Mouse (Mus musculus) liver, adult 2 months (tissue): Measurements from ENCODE around the gene Adam22. TPM values are rescaled to one million over a fixed set of nuclear protein-coding genes. Genes with fewer than 3 reads are reported as not detected.

Source experiments
- DNase-seq: peaks from one replicate; pipeline ENCODE4 v3.0.0-alpha.2; 2011; ENCODE audit warnings: low read depth, low spot score; ENCODE audit errors: extremely low read depth
- H3K27ac ChIP-seq: fragments of 200-500 bp; replicated peaks from 2 replicates; pipeline ENCODE4 v1.5.1; 2012; ENCODE audit warnings: low read depth, mild to moderate bottlenecking, control low read depth, inconsistent platforms, low read length; ENCODE audit not compliant: insufficient read depth
- H3K27me3 ChIP-seq: fragments of 200-500 bp; 2 replicates; pipeline ENCODE4 v1.6.1; 2012; ENCODE audit warnings: mild to moderate bottlenecking, moderate library complexity, low read length, inconsistent platforms; ENCODE audit not compliant: control insufficient read depth, insufficient read depth
- H3K36me3 ChIP-seq: fragments of 200-500 bp; 2 replicates; pipeline ENCODE4 v1.6.1; 2012; ENCODE audit warnings: low read length, inconsistent platforms; ENCODE audit not compliant: control insufficient read depth, insufficient read depth
- H3K4me1 ChIP-seq: fragments of 200-500 bp; 2 replicates; pipeline ENCODE4 v1.6.1; 2011; ENCODE audit warnings: low read length; ENCODE audit not compliant: control insufficient read depth, insufficient read depth
- H3K4me3 ChIP-seq: fragments of 200-500 bp; 2 replicates; pipeline ENCODE4 v1.5.1; 2011; ENCODE audit warnings: low read depth, mild to moderate bottlenecking, control low read depth, low read length, moderate library complexity; ENCODE audit not compliant: insufficient read depth
- H3K79me2 ChIP-seq: fragments of 200-500 bp; 2 replicates; pipeline ENCODE4 v1.6.1; 2012; ENCODE audit warnings: inconsistent platforms, mild to moderate bottlenecking, low read length, moderate library complexity; ENCODE audit not compliant: control insufficient read depth, insufficient read depth
- H3K9ac ChIP-seq: fragments of 200-500 bp; 2 replicates; pipeline ENCODE4 v1.6.1; 2012; ENCODE audit warnings: low read depth, mild to moderate bottlenecking, control low read depth, inconsistent platforms, low read length
- CTCF ChIP-seq: fragments of 200-500 bp; IDR thresholded peaks from 2 replicates; pipeline ENCODE4 v1.5.1; 2011; ENCODE audit warnings: low read depth, low read length, control low read depth
- POLR2A ChIP-seq: fragments of 200-500 bp; IDR thresholded peaks from 2 replicates; pipeline ENCODE4 v1.6.1; 2011; ENCODE audit warnings: low read length, control low read depth; ENCODE audit not compliant: insufficient read depth; ENCODE audit errors: extremely low read depth
- WGBS: fragments of 180-500 bp; shearing (Covaris S2); methylation state at CpG from one replicate; pipeline ENCODE4 v1.1.7; 2018; 5-methylcytosine and 5-hydroxymethylcytosine counted together
- polyA plus RNA-seq: library from polyadenylated mRNA; depleted of rRNA; stranded (reverse); fragments of >200 nt; gene quantifications from 2 replicates; pipeline ENCODE4 v1.2.3, GENCODE M21; 2012
- total RNA-seq: library from RNA; depleted of rRNA; stranded (reverse); fragments of >200 nt; gene quantifications from 2 replicates; pipeline ENCODE4 v1.2.3, GENCODE M21; 2014

Adam22 gene
- total and polyA plus RNA-seq, 2 experiments, result 0.01 to 0.55 TPM

GRCm38 (mm10) chr5:8289678-8290614 lies 78.0 kb downstream of the Adam22 start:
- TF ChIP-seq POLR2A (no peak), CTCF (no peak)
- 67% methylated on average over 6 of the region's 6 CpGs for WGBS
- H3K79me2 ChIP-seq, result no peaks in the 10 kb centered on the region

GRCm38 (mm10) chr5:8284123-8284522 lies 83.8 kb downstream of the Adam22 start:
- WGBS, result 75% methylated on average over 5 of the region's 5 CpGs

More at GRCm38 (mm10) chr5:8289678-8290614, 78.0 kb downstream of the Adam22 start:
- Histone ChIP-seq H3K9ac (no peak overlapping the region), H3K27me3 (no peaks in the 10 kb centered on the region), H3K4me3 (no peak overlapping the region), H3K4me1 (no peaks in the 10 kb centered on the region), H3K27ac (no peak overlapping the region), H3K36me3 (no peaks in the 10 kb centered on the region)
- DNase-seq, result no peak

DNA sequence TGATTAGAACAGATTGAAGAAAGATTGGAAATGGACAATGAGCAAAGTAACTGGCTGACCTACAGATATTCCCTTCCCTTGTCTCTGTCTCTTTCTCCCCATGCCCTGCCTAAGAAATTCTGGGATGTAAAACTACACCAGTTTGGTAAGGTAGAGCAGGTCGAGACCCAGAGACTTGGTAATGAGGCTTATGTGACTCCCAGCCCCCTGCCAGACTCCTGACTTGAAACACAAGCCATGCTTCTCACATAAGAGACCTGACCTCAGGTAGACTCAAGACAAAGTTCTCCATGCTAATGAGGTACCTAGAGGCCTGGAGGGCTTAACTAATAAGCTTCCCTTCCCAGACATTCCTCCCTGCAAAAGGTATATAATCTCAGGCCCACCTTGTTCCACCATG lies 91.8 kb downstream of the Adam22 start:
- 76% methylated on average over 1 of the region's 1 CpGs for WGBS

More at GRCm38 (mm10) chr5:8284123-8284522, 83.8 kb downstream of the Adam22 start:
- DNase-seq, result no peak
- Histone ChIP-seq H3K9ac (no peak overlapping the region), H3K36me3 (no peaks in the 10 kb centered on the region), H3K4me1 (no peaks in the 10 kb centered on the region), H3K79me2 (no peaks in the 10 kb centered on the region), H3K27me3 (no peaks in the 10 kb centered on the region), H3K4me3 (no peak overlapping the region), H3K27ac (no peak overlapping the region)
- no peak for TF ChIP-seq POLR2A
- no peak for TF ChIP-seq CTCF

GRCm38 (mm10) chr5:8257366-8257765 lies 110.6 kb downstream of the Adam22 start:
- H3K4me1 ChIP-seq, result no peaks in the 10 kb centered on the region
- H3K36me3 ChIP-seq, result no peaks in the 10 kb centered on the region
- no peak overlapping the region for H3K27ac ChIP-seq
- no peak overlapping the region for H3K4me3 ChIP-seq
- no peaks in the 10 kb centered on the region for H3K27me3 ChIP-seq
- TF ChIP-seq CTCF, result no peak
- TF ChIP-seq POLR2A, result no peak
- WGBS, result 91% methylated on average over 1 of the region's 1 CpGs
- DNase-seq, result no peak
- no peak overlapping the region for H3K9ac ChIP-seq
- H3K79me2 ChIP-seq, result no peaks in the 10 kb centered on the region

More for the DNA sequence above, 91.8 kb downstream of the Adam22 start:
- DNase-seq, result no peak
- no peak for TF ChIP-seq POLR2A
- TF ChIP-seq CTCF, result no peak
- H3K27ac ChIP-seq, result no peak overlapping the region
- no peaks in the 10 kb centered on the region for H3K4me1 ChIP-seq
- no peaks in the 10 kb centered on the region for H3K36me3 ChIP-seq
- no peaks in the 10 kb centered on the region for H3K27me3 ChIP-seq
- H3K4me3 ChIP-seq, result no peak overlapping the region
- no peaks in the 10 kb centered on the region for H3K79me2 ChIP-seq
- no peak overlapping the region for H3K9ac ChIP-seq

GRCm38 (mm10) chr5:8256487-8256886 lies 111.5 kb downstream of the Adam22 start:
- Histone ChIP-seq H3K79me2 (no peaks in the 10 kb centered on the region), H3K36me3 (no peaks in the 10 kb centered on the region), H3K9ac (no peak overlapping the region), H3K27ac (no peak overlapping the region), H3K27me3 (no peaks in the 10 kb centered on the region), H3K4me3 (no peak overlapping the region), H3K4me1 (no peaks in the 10 kb centered on the region)
- WGBS, result 92% methylated on average over 4 of the region's 4 CpGs
- TF ChIP-seq POLR2A (no peak), CTCF (no peak)
- no peak for DNase-seq

GRCm38 (mm10) chr5:8244696-8245095 lies 123.3 kb downstream of the Adam22 start:
- no peaks in the 10 kb centered on the region for H3K36me3 ChIP-seq
- no peak overlapping the region for H3K9ac ChIP-seq
- 88% methylated on average over 7 of the region's 7 CpGs for WGBS
- TF ChIP-seq CTCF (no peak), POLR2A (no peak)
- no peaks in the 10 kb centered on the region for H3K4me1 ChIP-seq
- no peak for DNase-seq
- H3K4me3 ChIP-seq, result no peak overlapping the region
- no peaks in the 10 kb centered on the region for H3K79me2 ChIP-seq
- no peaks in the 10 kb centered on the region for H3K27me3 ChIP-seq
- no peak overlapping the region for H3K27ac ChIP-seq
